Mouse (Mus musculus) gastrocnemius, postnatal 36 days (tissue): ENCODE results near the gene Exoc3l. TPM values are rescaled to one million over a fixed set of nuclear protein-coding genes. Genes with fewer than 3 reads are reported as not detected.

Experiments
- DNase-seq, 2 experiments: peaks; one replicate each; pipeline ENCODE4 v3.0.0; 2022
- intact Hi-C: fragments of 180-260 bp; cut with DNase I; formaldehyde crosslinking; loops from one replicate; pipeline ENCODE4 v1.15.1; 2025
- total RNA-seq, 2 experiments: library from RNA; stranded (reverse); gene quantifications; 2 replicates each; pipeline ENCODE4 v1.2.3; 2021

Gene Exoc3l
- total RNA-seq, 2 experiments from 2014 or later: 1.5 to 2.6 TPM

GRCm38 (mm10) chr8:105315073-105315769, 19.3 kb upstream of the Exoc3l start:
- intact Hi-C loops: no loop called here
- DNase-seq: no peak

GRCm38 (mm10) chr8:105313622-105314402, 17.9 kb upstream of the Exoc3l start:
- DNase-seq: no peak
- intact Hi-C loops: no loop called here

GRCm38 (mm10) chr8:105312891-105313481, 17.1 kb upstream of the Exoc3l start:
- no peak for DNase-seq
- intact Hi-C loops: no loop called here

- intact Hi-C loops: no loop called here
- no peak for DNase-seq
Measured at GRCm38 (mm10) chr8:105311718-105312117, 15.8 kb upstream of the Exoc3l start.

- intact Hi-C loops: no loop called here
- DNase-seq: no peak
Measured at GRCm38 (mm10) chr8:105310118-105310517, 14.2 kb upstream of the Exoc3l start.

GRCm38 (mm10) chr8:105309142-105309847, 13.4 kb upstream of the Exoc3l start:
- DNase-seq: no peak
- intact Hi-C loops: no loop called here

- DNase-seq: no peak
- intact Hi-C loops: no loop called here
Measured at GRCm38 (mm10) chr8:105308428-105308827, 12.5 kb upstream of the Exoc3l start.

GRCm38 (mm10) chr8:105307670-105308069, 11.8 kb upstream of the Exoc3l start:
- intact Hi-C loops: no loop called here
- no peak for DNase-seq

GRCm38 (mm10) chr8:105306146-105306691, 10.3 kb upstream of the Exoc3l start:
- intact Hi-C loops: no loop called here
- no peak for DNase-seq

- no peak for DNase-seq
- intact Hi-C loops: no loop called here
Measured at GRCm38 (mm10) chr8:105305211-105306145, 9.6 kb upstream of the Exoc3l start, which contains the start of gene Elmo3. Gene Elmo3 (plus strand): TSS chr8:105305601.

- intact Hi-C loops: no loop called here
- DNase-seq: no peak
Measured at GRCm38 (mm10) chr8:105304325-105305210, 8.7 kb upstream of the Exoc3l start.

- intact Hi-C loops: no loop called here
- no peak for DNase-seq
Measured at GRCm38 (mm10) chr8:105303874-105304273, 8.0 kb upstream of the Exoc3l start.

- intact Hi-C loops: no loop called here
- no peak for DNase-seq
Measured at GRCm38 (mm10) chr8:105303396-105303795, 7.5 kb upstream of the Exoc3l start.

GRCm38 (mm10) chr8:105299962-105300361, 4.1 kb upstream of the Exoc3l start:
- DNase-seq: no peak
- intact Hi-C loops: no loop called here

GRCm38 (mm10) chr8:105298351-105299252, 2.7 kb upstream of the Exoc3l start:
- DNase-seq: no peak
- intact Hi-C loops: no loop called here

GRCm38 (mm10) chr8:105297511-105298192, 1.8 kb upstream of the Exoc3l start, which contains the start of gene E2f4:
Gene E2f4 (plus strand): TSS chr8:105297663.
- DNase-seq: peak; percentile 83 to 88
- intact Hi-C loops: no loop called here

- no peak for DNase-seq
- intact Hi-C loops: no loop called here
Measured at GRCm38 (mm10) chr8:105295256-105295655, 645 bp downstream of the Exoc3l start.
